Mouse (Mus musculus) mouse trophoblast stem cell (cell line): ENCODE data around the gene D430042O09Rik.

Experiments
- in situ Hi-C, 2 experiments: fragments of 300-500 bp; cut with MseI, MboI; formaldehyde crosslinking; loops; 2 replicates in 1 of 2; 3 replicates in 1 of 2; pipeline ENCODE4 v1.15.1; 2025

The D430042O09Rik gene

DNA sequence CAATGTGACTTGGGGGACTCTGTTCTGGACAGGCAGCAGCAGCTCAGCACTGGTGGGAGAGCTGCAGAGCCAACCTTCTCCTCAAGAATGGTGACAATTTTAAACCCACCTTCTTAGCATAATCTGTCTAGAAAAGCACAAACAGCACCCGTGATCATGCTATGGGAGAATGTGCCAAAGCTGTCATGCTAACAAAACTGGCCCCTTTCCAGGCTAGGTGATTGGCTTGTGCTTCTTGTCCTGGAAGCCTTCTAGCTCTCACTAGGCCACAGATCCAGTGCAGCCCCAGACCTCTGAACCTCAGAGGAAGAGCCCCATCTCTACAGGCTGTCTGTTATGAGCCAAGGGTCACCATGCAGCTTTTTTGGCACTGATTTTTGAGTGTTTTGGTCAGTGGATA, 98.9 kb downstream of the D430042O09Rik start:
- in situ Hi-C loops = no loop called here

DNA sequence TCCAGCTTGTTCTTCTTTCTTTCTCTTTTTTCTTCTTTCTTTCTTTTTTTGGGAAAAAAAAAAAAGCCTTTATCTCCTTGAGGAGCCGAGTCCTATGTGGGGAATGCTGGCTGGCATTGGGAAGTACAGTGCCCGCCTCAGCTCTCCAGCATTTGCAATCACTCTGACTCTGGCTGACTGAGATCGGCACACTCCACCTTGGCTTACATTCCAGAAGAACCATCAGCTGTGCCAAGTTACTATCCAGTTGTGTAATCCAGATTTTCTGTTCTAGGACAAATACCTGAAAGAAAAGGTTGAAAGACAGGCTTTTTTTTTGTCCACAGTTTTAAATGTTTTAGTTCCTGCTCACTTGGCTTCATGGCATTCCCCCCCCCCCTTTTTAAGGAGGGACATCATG, 100.5 kb downstream of the D430042O09Rik start:
- in situ Hi-C loops = no loop called here

DNA sequence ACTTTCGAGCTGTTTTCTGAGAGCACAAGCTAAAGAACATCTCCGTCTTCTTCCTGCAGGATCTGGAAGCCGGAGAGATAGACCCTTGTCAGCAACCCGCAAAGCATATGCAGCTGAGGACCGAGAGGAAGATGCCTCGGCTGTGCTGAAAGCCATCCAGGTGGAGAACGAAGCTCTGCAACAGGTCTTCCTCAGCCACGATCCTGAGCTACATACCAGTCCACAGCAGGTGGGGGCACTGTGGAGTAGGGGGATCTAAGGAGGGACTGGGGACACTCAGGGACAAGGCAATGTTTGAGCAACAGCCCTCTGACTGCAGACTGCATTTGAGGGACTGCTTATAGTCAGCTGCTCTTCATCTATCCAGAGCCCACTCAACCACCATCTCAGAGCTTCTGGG, 105.0 kb downstream of the D430042O09Rik start:
- in situ Hi-C loops = no loop called here

DNA sequence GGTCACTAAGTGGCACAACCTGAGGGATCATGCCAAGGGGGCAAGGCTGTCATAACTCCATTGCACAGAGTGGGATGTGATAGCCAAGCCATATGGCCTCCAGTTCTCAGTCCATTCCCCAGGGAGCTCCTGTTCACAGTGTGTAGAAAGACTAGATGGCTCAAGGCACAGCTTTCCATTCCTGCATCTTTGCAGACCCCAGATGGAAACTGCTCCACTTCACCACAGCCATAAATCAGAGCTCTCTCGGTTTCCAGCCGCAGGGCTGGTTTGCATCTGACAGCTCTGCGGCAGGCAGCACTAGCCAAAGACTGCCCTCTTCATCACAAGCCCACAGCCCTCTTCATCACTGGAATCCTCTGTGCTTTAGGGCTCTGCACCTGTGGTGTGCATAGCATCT, 108.0 kb downstream of the D430042O09Rik start:
- in situ Hi-C loops = no loop called here

GRCm38 (mm10) chr7:125818301-125818712, 110.6 kb downstream of the D430042O09Rik start:
- in situ Hi-C loops = no loop called here

- in situ Hi-C loops = no loop called here
Measured at GRCm38 (mm10) chr7:125820233-125820632, 112.5 kb downstream of the D430042O09Rik start.

GRCm38 (mm10) chr7:125826425-125826824, 118.7 kb downstream of the D430042O09Rik start:
- in situ Hi-C loops = no loop called here

DNA sequence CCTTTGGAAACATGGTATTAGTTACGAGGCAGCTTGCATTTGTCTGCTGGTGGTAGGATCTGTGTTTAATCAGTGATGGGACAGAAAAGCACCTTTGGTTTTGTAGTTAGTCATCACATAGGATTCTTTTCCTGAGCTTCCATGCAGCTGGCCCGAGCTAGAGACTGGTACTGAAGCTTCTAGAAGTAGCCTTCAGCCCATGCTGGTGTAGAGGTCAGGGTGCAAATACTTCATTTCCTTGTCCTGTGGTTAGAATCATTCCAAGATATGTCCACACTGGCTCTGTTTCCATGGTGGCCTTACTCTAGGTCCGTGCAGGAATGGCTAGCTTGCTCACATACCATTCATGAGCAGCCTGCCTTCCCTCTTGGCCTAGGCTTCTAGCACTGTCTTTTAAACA, 119.2 kb downstream of the D430042O09Rik start:
- in situ Hi-C loops = no loop called here

DNA sequence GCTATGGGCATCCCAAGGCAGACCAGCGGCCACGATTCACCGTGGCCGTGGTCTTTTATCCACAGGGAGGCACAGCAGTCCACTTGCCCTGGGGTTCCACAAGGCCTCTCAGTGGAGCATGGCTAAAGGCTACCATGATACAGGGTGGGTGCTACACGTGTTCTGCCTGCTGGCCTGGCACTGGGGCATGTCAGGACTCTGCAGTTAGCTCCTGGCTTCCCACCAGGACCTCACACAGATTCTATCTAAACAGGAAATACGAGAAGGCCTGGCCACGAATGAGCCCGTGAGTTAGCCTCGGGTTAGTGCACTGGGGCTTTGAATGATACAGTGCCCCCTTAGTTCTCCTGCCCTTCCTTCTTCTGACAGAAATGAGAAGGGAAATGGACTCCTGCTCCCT, 119.7 kb downstream of the D430042O09Rik start:
- in situ Hi-C loops = no loop called here

GRCm38 (mm10) chr7:125828561-125828960, 120.9 kb downstream of the D430042O09Rik start:
- in situ Hi-C loops = no loop called here

DNA sequence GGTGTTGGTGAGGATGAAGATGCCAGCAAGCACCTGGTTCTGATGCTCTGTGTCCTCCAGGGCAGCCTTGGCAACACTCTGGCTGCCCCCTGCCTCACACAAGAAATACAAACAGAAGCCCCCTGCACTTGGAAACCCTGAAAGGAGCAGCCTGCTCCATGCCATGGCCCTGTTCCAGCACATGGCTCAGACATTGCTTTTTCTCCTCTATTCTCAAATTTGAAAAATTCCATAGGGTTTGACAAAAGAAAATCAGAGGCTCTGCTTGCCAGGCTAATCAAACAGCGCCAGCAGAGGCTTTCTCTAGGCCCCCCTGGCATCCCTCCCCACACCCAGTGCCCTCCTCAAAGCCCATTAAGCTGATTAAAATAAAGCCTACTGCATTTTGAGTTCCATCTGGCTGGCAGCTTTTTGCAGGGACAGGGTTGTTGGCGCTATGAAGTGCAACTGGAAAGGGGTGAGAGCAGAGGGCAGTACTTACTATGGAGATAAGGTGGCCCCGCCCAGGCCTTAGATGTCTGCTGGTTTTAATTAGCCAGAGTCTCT, 121.5 kb downstream of the D430042O09Rik start:
- in situ Hi-C loops = no loop called here

GRCm38 (mm10) chr7:125832767-125833166, 125.1 kb downstream of the D430042O09Rik start:
- in situ Hi-C loops = no loop called here

- in situ Hi-C loops = no loop called here
Measured at GRCm38 (mm10) chr7:125833471-125833870, 125.8 kb downstream of the D430042O09Rik start.

DNA sequence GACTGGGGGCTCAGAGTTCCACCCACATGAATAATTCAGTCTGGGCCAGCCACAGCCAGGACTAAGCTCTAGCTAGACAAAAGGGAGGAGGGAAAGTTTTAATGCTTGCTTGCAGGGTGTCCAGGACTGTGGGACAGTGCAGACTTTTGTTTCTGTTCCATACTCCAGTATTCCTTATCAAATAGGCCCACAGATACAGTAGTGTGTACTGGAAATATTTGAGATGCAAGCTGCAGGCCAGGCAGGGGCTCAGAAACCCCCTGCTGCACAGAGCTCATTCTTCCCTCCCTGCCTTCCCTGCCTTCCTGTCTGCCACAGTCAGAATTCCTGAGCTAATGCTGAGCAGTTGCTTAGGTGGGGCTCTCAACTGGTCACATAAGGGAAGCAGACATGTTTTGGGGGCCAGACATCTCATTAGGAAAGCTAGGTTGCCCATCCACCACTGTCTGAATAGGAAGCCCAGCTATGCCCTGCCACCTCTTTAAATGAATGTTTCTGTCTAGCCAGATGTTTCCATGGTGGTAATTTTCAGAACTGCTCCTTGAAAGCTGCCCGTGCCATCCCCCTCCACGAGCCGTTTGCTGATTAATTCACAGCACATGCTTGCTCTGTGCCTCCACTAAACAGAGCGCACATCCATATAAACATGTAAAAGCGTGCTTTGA, 130.5 kb downstream of the D430042O09Rik start:
- in situ Hi-C loops = no loop called here

DNA sequence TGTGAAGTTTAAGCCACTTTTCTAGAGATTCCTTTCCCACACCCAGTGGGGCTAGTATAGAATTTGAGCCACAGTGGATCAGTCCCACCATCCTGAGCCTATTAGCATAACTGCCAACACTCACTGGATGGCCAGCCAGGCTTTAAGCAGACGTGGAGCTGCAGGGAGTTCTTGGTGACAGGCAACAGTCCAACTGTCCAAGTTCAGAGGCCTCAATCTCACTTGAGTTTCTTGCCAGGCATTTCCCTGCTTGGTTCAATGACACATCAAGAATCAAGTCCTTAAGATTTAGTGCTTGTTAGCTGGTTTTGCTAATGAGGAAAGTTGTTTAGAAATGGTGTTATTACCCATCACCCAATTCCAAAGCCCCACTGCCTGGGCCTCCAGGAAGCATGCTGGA, 137.9 kb downstream of the D430042O09Rik start:
- in situ Hi-C loops = no loop called here

DNA sequence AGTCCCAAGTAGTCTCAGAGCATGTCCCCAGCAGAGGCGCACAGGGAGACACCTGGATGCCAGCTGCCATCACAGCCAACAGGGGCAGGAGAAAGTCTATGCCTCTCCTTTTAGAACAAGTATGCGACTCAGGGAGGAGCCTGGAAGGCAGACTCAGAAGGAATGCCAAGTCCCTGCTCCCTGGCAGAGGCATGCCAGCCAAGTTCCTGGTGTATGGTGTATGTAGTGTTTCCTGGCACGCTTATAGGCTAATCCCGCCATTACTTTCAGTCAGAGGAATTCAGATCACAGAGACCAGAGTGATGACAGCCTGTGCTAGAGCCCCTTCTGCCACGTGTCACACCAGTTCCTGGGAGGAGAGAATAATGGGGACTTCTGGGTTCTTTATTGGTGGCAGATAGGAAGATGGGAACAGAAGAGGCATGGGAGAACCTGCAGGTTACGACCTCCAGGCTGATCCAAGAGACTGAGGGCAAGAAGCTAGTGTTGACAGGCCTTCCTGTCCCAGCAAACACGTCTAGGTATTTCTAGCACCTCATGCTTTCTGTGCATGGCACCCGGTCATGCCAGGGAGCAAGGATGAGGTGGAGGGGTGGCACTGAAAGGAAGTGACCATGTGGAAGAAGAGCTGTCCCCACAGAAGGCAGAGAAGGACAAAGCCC, 139.3 kb downstream of the D430042O09Rik start:
- in situ Hi-C loops = no loop called here

GRCm38 (mm10) chr7:125847528-125847866, 139.8 kb downstream of the D430042O09Rik start:
- in situ Hi-C loops = no loop called here

- in situ Hi-C loops = no loop called here
Measured at GRCm38 (mm10) chr7:125859564-125859963, 151.9 kb downstream of the D430042O09Rik start.

DNA sequence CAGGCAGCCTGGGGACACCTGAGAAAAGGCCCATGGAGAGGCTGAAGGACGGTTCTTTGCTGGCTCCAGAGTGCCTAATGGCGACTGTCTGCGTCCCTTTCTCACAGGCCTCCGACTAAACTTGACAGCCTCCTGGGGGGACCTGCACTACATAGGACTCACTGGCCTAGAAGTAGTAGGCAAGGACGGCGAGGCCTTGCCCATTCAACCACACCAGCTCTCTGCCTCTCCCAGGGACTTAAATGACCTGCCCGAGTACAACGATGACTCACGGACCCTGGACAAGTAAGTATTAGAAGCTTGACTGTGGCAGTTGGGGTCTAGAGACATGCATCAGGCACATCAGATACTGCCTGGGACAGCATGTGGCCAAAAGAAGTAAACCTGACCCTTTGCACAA, 152.7 kb downstream of the D430042O09Rik start:
- in situ Hi-C loops = no loop called here

GRCm38 (mm10) chr7:125864026-125864425, 156.3 kb downstream of the D430042O09Rik start:
- in situ Hi-C loops = no loop called here

- in situ Hi-C loops = no loop called here
Measured at GRCm38 (mm10) chr7:125865234-125865633, 157.5 kb downstream of the D430042O09Rik start.

DNA sequence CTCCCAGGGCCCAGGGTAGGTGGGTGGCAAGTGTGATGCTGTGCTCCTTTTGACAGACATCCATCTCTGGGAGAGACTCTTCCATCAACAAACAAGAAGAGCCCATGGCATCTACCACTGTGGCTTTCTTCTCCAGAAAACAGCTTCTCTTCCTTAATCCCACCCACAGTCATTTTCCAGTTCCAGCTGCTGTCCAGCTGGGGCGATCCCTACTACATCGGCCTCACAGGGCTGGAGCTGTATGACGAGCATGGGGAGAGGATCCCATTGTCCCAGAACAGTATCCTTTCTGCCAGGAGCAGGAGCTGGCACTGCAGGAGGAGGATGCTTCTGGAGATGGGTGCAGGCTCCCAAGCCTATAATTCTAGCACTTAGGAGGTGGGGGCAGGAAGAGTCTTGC, 160.9 kb downstream of the D430042O09Rik start:
- in situ Hi-C loops = no loop called here
